In genomic region chr3:137867133-137867436, GRCm38 (mm10) we compare ENCODE assay signal across 8 mouse cellular contexts. TPM values are rescaled to one million over a fixed set of nuclear protein-coding genes. Genes with fewer than 3 reads are reported as not detected.
DNase-seq lines count a peak whose midpoint lies in the region; ATAC-seq and TF ChIP-seq lines count a peak whose summit lies in the region.

No protein-coding gene starts in this region.

- 8% methylated on average over 2 of the region's 2 CpGs for WGBS in lung, adult 2 months
- 0% methylated on average over 2 of the region's 2 CpGs for WGBS in hindbrain, postnatal 0 days

- H3K4me1 ChIP-seq in lung, adult 2 months (ENCODE audit: control insufficient read depth, insufficient read depth, low read length): peaks cover 4% of the 10 kb centered on the region; the same call in 1 of the 2 replicates
- H3K4me1 ChIP-seq in hindbrain, postnatal 0 days (ENCODE audit: insufficient read depth, low read length): peaks cover 6% of the 10 kb centered on the region; the same call in 1 of the 2 replicates

- peak overlapping the region; percentile 81 for H3K4me2 ChIP-seq in hindbrain, postnatal 0 days (ENCODE audit: low read depth, low read length)
- peak overlapping the region; percentile 87 for H3K4me2 ChIP-seq in myocyte (ENCODE audit: low read depth)

- no peaks in the 10 kb centered on the region for H3K27me3 ChIP-seq in hindbrain, postnatal 0 days (ENCODE audit: insufficient read depth, low read length)
- H3K27me3 ChIP-seq in myocyte (ENCODE audit: control insufficient read depth, insufficient read depth, insufficient read length): no peaks in the 10 kb centered on the region

- ATAC-seq in hindbrain, postnatal 0 days: no peak

- TF ChIP-seq POLR2A in lung, adult 2 months (IDR thresholded peaks at IDR 0.05; ENCODE audit: borderline replicate concordance, extremely low read depth, low read depth, low read length): no peak
- no peak for TF ChIP-seq POLR2A in myocyte (IDR thresholded peaks at IDR 0.05; ENCODE audit: insufficient read length, low read depth)

- no peak for DNase-seq in lung, adult 2 months
- no peak for DNase-seq in lung, postnatal 36 days
- DNase-seq in c-Kit-positive CD71-positive TER-119-positive erythroid progenitor cells, embryonic 14.5 days (ENCODE audit: low spot score): peak; percentile 40
- no peak for DNase-seq in hindbrain, postnatal 0 days (ENCODE audit: low spot score)
- no peak for DNase-seq in urinary bladder, postnatal 14 days (ENCODE audit: low spot score)
- DNase-seq in testis, postnatal 10 days (ENCODE audit: low spot score): no peak
- DNase-seq in right cerebral cortex, postnatal 10 days (ENCODE audit: low spot score in 2 of 2): no peak

- peak overlapping the region; percentile 97 for H3K27ac ChIP-seq in hindbrain, postnatal 0 days

- H3K4me3 ChIP-seq in lung, adult 2 months (replicated peaks; ENCODE audit: extremely low read depth, low read depth, low read length): peak overlapping the region; percentile 93
- H3K4me3 ChIP-seq in hindbrain, postnatal 0 days (ENCODE audit: low read length): peak overlapping the region; percentile 87
- H3K4me3 ChIP-seq in myocyte: peak overlapping the region; percentile 67

- H3K9ac ChIP-seq in hindbrain, postnatal 0 days (replicated peaks; ENCODE audit: low read length): peak overlapping the region; percentile 94

- no peak for TF ChIP-seq CTCF in lung, adult 2 months (IDR thresholded peaks at IDR 0.05; ENCODE audit: insufficient read depth, low read length)
- no peak for TF ChIP-seq CTCF in hindbrain, postnatal 0 days (IDR thresholded peaks at IDR 0.05; ENCODE audit: low read depth)

- peaks cover 19% of the 10 kb centered on the region for H3K79me2 ChIP-seq in myocyte (ENCODE audit: control insufficient read depth, insufficient read depth)

- no peaks in the 10 kb centered on the region for H3K36me3 ChIP-seq in hindbrain, postnatal 0 days (ENCODE audit: insufficient read depth, low read length)
- peaks cover 16% of the 10 kb centered on the region for H3K36me3 ChIP-seq in myocyte (ENCODE audit: control insufficient read depth, insufficient read depth)

- H3ac ChIP-seq in myocyte (ENCODE audit: control insufficient read depth, insufficient read length): peak overlapping the region; percentile 98

- H3K9me3 ChIP-seq in hindbrain, postnatal 0 days (ENCODE audit: low read length): no peaks in the 10 kb centered on the region

TF ChIP-seq in myocyte, 11 proteins besides CTCF, POLR2A, EP300 and RAD21:
- TF ChIP-seq MYOD1 (IDR thresholded peaks at IDR 0.05; ENCODE audit: control insufficient read depth in 1 of 3, insufficient read length in 2 of 3, low read depth in 2 of 3): no peak
- TF ChIP-seq CEBPB (IDR thresholded peaks at IDR 0.05; ENCODE audit: insufficient read depth, poor library complexity, severe bottlenecking): no peak
- no peak for TF ChIP-seq USF1 (IDR thresholded peaks at IDR 0.05; ENCODE audit: low read depth)
- no peak for TF ChIP-seq POLR2AphosphoS2 (IDR thresholded peaks at IDR 0.05; ENCODE audit: insufficient read length, low read depth)
- no peak for TF ChIP-seq E2F4 (IDR thresholded peaks at IDR 0.05; ENCODE audit: insufficient read depth)
- TF ChIP-seq SRF (IDR thresholded peaks at IDR 0.05; ENCODE audit: control insufficient read depth, insufficient read length, low read depth): no peak
- no peak for TF ChIP-seq MAX (IDR thresholded peaks at IDR 0.05; ENCODE audit: low read depth)
- TF ChIP-seq REST (IDR thresholded peaks at IDR 0.05; ENCODE audit: insufficient read depth, insufficient read length): no peak
- TF ChIP-seq TCF3 (IDR thresholded peaks at IDR 0.05; ENCODE audit: insufficient read length, low read depth): no peak
- no peak for TF ChIP-seq TCF12 (IDR thresholded peaks at IDR 0.05; ENCODE audit: insufficient read depth, poor library complexity, severe bottlenecking)
- TF ChIP-seq MYOG (IDR thresholded peaks at IDR 0.05; ENCODE audit: control insufficient read depth in 1 of 3, insufficient read depth in 1 of 3, insufficient read length in 2 of 3, low read depth in 2 of 3): no peak

RNA-seq across cellular contexts. Expression of gene Dnajb14, which starts 0.4 kb away (rescaled TPM):
- polyA plus RNA-seq in lung, adult 2 months (2012; rRNA removed): 3.7 and 6.1 TPM in 2 replicates
- 22.4 and 22.5 TPM in 2 replicates for total RNA-seq in hindbrain, postnatal 0 days (2014; rRNA removed)
- polyA plus RNA-seq in hindbrain, postnatal 0 days (2015; fragmentation: Nextera tagmentation; extraction: Ambion mirVana): 19.2 and 21.9 TPM in 2 replicates
- 2.5 TPM for polyA plus RNA-seq in myocyte (2012; fragmentation: generic; extraction: Trizol)

RNA-seq across cellular contexts. Expression of gene H2afz, which starts 2.8 kb away (rescaled TPM):
- polyA plus RNA-seq in lung, adult 2 months (2012; rRNA removed): 400 and 437 TPM in 2 replicates
- total RNA-seq in hindbrain, postnatal 0 days (2014; rRNA removed): 542 and 567 TPM in 2 replicates
- polyA plus RNA-seq in hindbrain, postnatal 0 days (2015; fragmentation: Nextera tagmentation; extraction: Ambion mirVana): 814 and 865 TPM in 2 replicates
- 1,333 TPM for polyA plus RNA-seq in myocyte (2012; fragmentation: generic; extraction: Trizol)

RNA-seq across cellular contexts. Expression of gene Lamtor3, which starts 51.2 kb away (rescaled TPM):
- polyA plus RNA-seq in lung, adult 2 months (2012; rRNA removed): 19.6 and 31.7 TPM in 2 replicates
- total RNA-seq in hindbrain, postnatal 0 days (2014; rRNA removed): 78.9 and 84.2 TPM in 2 replicates
- 108 and 112 TPM in 2 replicates for polyA plus RNA-seq in hindbrain, postnatal 0 days (2015; fragmentation: Nextera tagmentation; extraction: Ambion mirVana)
- polyA plus RNA-seq in myocyte (2012; fragmentation: generic; extraction: Trizol): 48.7 TPM
